Mouse (Mus musculus): ENCODE data around the gene Fndc3b. TPM values are rescaled to one million over a fixed set of nuclear protein-coding genes. Genes with fewer than 3 reads are reported as not detected.
A peak's percentile ranks its signal among the peaks of the same experiment; 100 is the strongest.

The Fndc3b gene
- polyA plus RNA-seq, 1 experiment from 2014 or later, result 12.3 TPM

- Histone ChIP-seq H3K4me2 (no peak overlapping the region), H3K4me3 (ENCODE audit: low read depth, low read length) (no peak overlapping the region), H3K27me3 (replicated peaks; ENCODE audit: control insufficient read depth, insufficient read depth, low read length) (no peaks in the 10 kb centered on the region), H3K4me1 (replicated peaks; ENCODE audit: control insufficient read depth, insufficient read depth, low read length) (no peaks in the 10 kb centered on the region), H3K36me3 (ENCODE audit: control insufficient read depth, insufficient read depth, low read length) (peaks cover 5% of the 10 kb centered on the region), H3K9me3 (ENCODE audit: control insufficient read depth, low read length) (no peaks in the 10 kb centered on the region), H3K9ac (ENCODE audit: low read depth, low read length) (no peak overlapping the region), H3K27ac (ENCODE audit: low read depth, low read length) (no peak overlapping the region)
- ATAC-seq (replicated peaks; ENCODE audit: low FRiP score) (no peak), DNase-seq (ENCODE audit: low spot score) (no peak)
- 78% methylated on average over 11 of the region's 11 CpGs for WGBS
These were observed 243.5 kb downstream of the Fndc3b start for GRCm38 (mm10) chr3:27467505-27468020.

GRCm38 (mm10) chr3:27466297-27466901 is 244.7 kb downstream of the Fndc3b start:
- Histone ChIP-seq H3K4me1 (replicated peaks; ENCODE audit: control insufficient read depth, insufficient read depth, low read length) (no peaks in the 10 kb centered on the region), H3K4me2 (no peak overlapping the region), H3K27ac (ENCODE audit: low read depth, low read length) (no peak overlapping the region), H3K4me3 (ENCODE audit: low read depth, low read length) (no peak overlapping the region), H3K9ac (ENCODE audit: low read depth, low read length) (no peak overlapping the region), H3K9me3 (ENCODE audit: control insufficient read depth, low read length) (no peaks in the 10 kb centered on the region), H3K36me3 (ENCODE audit: control insufficient read depth, insufficient read depth, low read length) (peaks cover 5% of the 10 kb centered on the region), H3K27me3 (replicated peaks; ENCODE audit: control insufficient read depth, insufficient read depth, low read length) (no peaks in the 10 kb centered on the region)
- no peak for ATAC-seq (replicated peaks; ENCODE audit: low FRiP score)
- WGBS, result 79% methylated on average over 7 of the region's 7 CpGs
- DNase-seq (ENCODE audit: low spot score), result no peak

- H3K9me3 ChIP-seq (ENCODE audit: control insufficient read depth, low read length), result no peaks in the 10 kb centered on the region
- no peaks in the 10 kb centered on the region for H3K27me3 ChIP-seq (replicated peaks; ENCODE audit: control insufficient read depth, insufficient read depth, low read length)
- DNase-seq (ENCODE audit: low spot score) (no peak), ATAC-seq (replicated peaks; ENCODE audit: low FRiP score) (no peak)
- no peak overlapping the region for H3K4me3 ChIP-seq (ENCODE audit: low read depth, low read length)
- no peak overlapping the region for H3K4me2 ChIP-seq
- 82% methylated on average over 7 of the region's 7 CpGs for WGBS
- H3K4me1 ChIP-seq (replicated peaks; ENCODE audit: control insufficient read depth, insufficient read depth, low read length), result no peaks in the 10 kb centered on the region
- H3K9ac ChIP-seq (ENCODE audit: low read depth, low read length), result no peak overlapping the region
- H3K27ac ChIP-seq (ENCODE audit: low read depth, low read length), result no peak overlapping the region
- peaks cover 5% of the 10 kb centered on the region for H3K36me3 ChIP-seq (ENCODE audit: control insufficient read depth, insufficient read depth, low read length)
These were observed 247.7 kb downstream of the Fndc3b start for GRCm38 (mm10) chr3:27463373-27463772.

- no peaks in the 10 kb centered on the region for H3K9me3 ChIP-seq (ENCODE audit: control insufficient read depth, low read length)
- no peak for DNase-seq (ENCODE audit: low spot score)
- no peaks in the 10 kb centered on the region for H3K27me3 ChIP-seq (replicated peaks; ENCODE audit: control insufficient read depth, insufficient read depth, low read length)
- no peak overlapping the region for H3K4me3 ChIP-seq (ENCODE audit: low read depth, low read length)
- H3K36me3 ChIP-seq (ENCODE audit: control insufficient read depth, insufficient read depth, low read length), result peaks cover 5% of the 10 kb centered on the region; the same call in 1 of the 2 replicates
- WGBS, result 86% methylated on average over 15 of the region's 15 CpGs
- no peak for ATAC-seq (replicated peaks; ENCODE audit: low FRiP score)
- no peak overlapping the region for H3K4me2 ChIP-seq
- H3K9ac ChIP-seq (ENCODE audit: low read depth, low read length), result no peak overlapping the region
- no peak overlapping the region for H3K27ac ChIP-seq (ENCODE audit: low read depth, low read length)
- no peaks in the 10 kb centered on the region for H3K4me1 ChIP-seq (replicated peaks; ENCODE audit: control insufficient read depth, insufficient read depth, low read length)
These were observed 248.2 kb downstream of the Fndc3b start for GRCm38 (mm10) chr3:27462934-27463333.

- ATAC-seq (replicated peaks; ENCODE audit: low FRiP score) (no peak), DNase-seq (ENCODE audit: low spot score) (no peak)
- H3K36me3 ChIP-seq (ENCODE audit: control insufficient read depth, insufficient read depth, low read length), result peaks cover 5% of the 10 kb centered on the region; the same call in 1 of the 2 replicates
- no peak overlapping the region for H3K4me2 ChIP-seq
- no peaks in the 10 kb centered on the region for H3K27me3 ChIP-seq (replicated peaks; ENCODE audit: control insufficient read depth, insufficient read depth, low read length)
- no peak overlapping the region for H3K4me3 ChIP-seq (ENCODE audit: low read depth, low read length)
- WGBS, result 92% methylated on average over 9 of the region's 9 CpGs
- H3K9me3 ChIP-seq (ENCODE audit: control insufficient read depth, low read length), result no peaks in the 10 kb centered on the region
- H3K4me1 ChIP-seq (replicated peaks; ENCODE audit: control insufficient read depth, insufficient read depth, low read length), result no peaks in the 10 kb centered on the region
- no peak overlapping the region for H3K27ac ChIP-seq (ENCODE audit: low read depth, low read length)
- no peak overlapping the region for H3K9ac ChIP-seq (ENCODE audit: low read depth, low read length)
These were observed 248.7 kb downstream of the Fndc3b start for GRCm38 (mm10) chr3:27462316-27462902.

GRCm38 (mm10) chr3:27461861-27462260 is 249.2 kb downstream of the Fndc3b start:
- DNase-seq (ENCODE audit: low spot score), result no peak
- Histone ChIP-seq H3K4me2 (no peak overlapping the region), H3K4me3 (ENCODE audit: low read depth, low read length) (no peak overlapping the region), H3K9ac (ENCODE audit: low read depth, low read length) (no peak overlapping the region), H3K4me1 (replicated peaks; ENCODE audit: control insufficient read depth, insufficient read depth, low read length) (no peaks in the 10 kb centered on the region), H3K27me3 (replicated peaks; ENCODE audit: control insufficient read depth, insufficient read depth, low read length) (no peaks in the 10 kb centered on the region), H3K9me3 (ENCODE audit: control insufficient read depth, low read length) (no peaks in the 10 kb centered on the region), H3K36me3 (ENCODE audit: control insufficient read depth, insufficient read depth, low read length) (peaks cover 5% of the 10 kb centered on the region; the same call in 1 of the 2 replicates), H3K27ac (ENCODE audit: low read depth, low read length) (no peak overlapping the region)
- ATAC-seq (replicated peaks; ENCODE audit: low FRiP score), result no peak
- WGBS, result 88% methylated on average over 7 of the region's 7 CpGs

GRCm38 (mm10) chr3:27461037-27461436 is 250.1 kb downstream of the Fndc3b start:
- peaks cover 7% of the 10 kb centered on the region; the same call in 1 of the 2 replicates for H3K36me3 ChIP-seq (ENCODE audit: control insufficient read depth, insufficient read depth, low read length)
- WGBS, result 69% methylated on average over 1 of the region's 1 CpGs
- H3K27me3 ChIP-seq (replicated peaks; ENCODE audit: control insufficient read depth, insufficient read depth, low read length), result no peaks in the 10 kb centered on the region
- no peak overlapping the region for H3K9ac ChIP-seq (ENCODE audit: low read depth, low read length)
- H3K4me3 ChIP-seq (ENCODE audit: low read depth, low read length), result no peak overlapping the region
- no peak overlapping the region for H3K4me2 ChIP-seq
- H3K4me1 ChIP-seq (replicated peaks; ENCODE audit: control insufficient read depth, insufficient read depth, low read length), result no peaks in the 10 kb centered on the region
- no peaks in the 10 kb centered on the region for H3K9me3 ChIP-seq (ENCODE audit: control insufficient read depth, low read length)
- no peak overlapping the region for H3K27ac ChIP-seq (ENCODE audit: low read depth, low read length)
- 0 out of 2 replicates have a peak, but pooled peaks have one; percentile 23 for ATAC-seq (replicated peaks; ENCODE audit: low FRiP score)
- peak; percentile 38 for DNase-seq (ENCODE audit: low spot score)

- Histone ChIP-seq H3K4me3 (ENCODE audit: low read depth, low read length) (no peak overlapping the region), H3K4me2 (no peak overlapping the region), H3K9ac (ENCODE audit: low read depth, low read length) (no peak overlapping the region), H3K36me3 (ENCODE audit: control insufficient read depth, insufficient read depth, low read length) (peaks cover 25% of the 10 kb centered on the region), H3K9me3 (ENCODE audit: control insufficient read depth, low read length) (no peaks in the 10 kb centered on the region), H3K27ac (ENCODE audit: low read depth, low read length) (no peak overlapping the region), H3K4me1 (replicated peaks; ENCODE audit: control insufficient read depth, insufficient read depth, low read length) (no peaks in the 10 kb centered on the region), H3K27me3 (replicated peaks; ENCODE audit: control insufficient read depth, insufficient read depth, low read length) (no peaks in the 10 kb centered on the region)
- WGBS, result 82% methylated on average over 9 of the region's 9 CpGs
- ATAC-seq (replicated peaks; ENCODE audit: low FRiP score), result no peak
- DNase-seq (ENCODE audit: low spot score), result no peak
These were observed 252.7 kb downstream of the Fndc3b start for GRCm38 (mm10) chr3:27458416-27458815.

- Histone ChIP-seq H3K4me3 (ENCODE audit: low read depth, low read length) (no peak overlapping the region), H3K4me1 (replicated peaks; ENCODE audit: control insufficient read depth, insufficient read depth, low read length) (no peaks in the 10 kb centered on the region), H3K4me2 (no peak overlapping the region), H3K9me3 (ENCODE audit: control insufficient read depth, low read length) (no peaks in the 10 kb centered on the region), H3K36me3 (ENCODE audit: control insufficient read depth, insufficient read depth, low read length) (peaks cover 29% of the 10 kb centered on the region), H3K9ac (ENCODE audit: low read depth, low read length) (no peak overlapping the region), H3K27me3 (replicated peaks; ENCODE audit: control insufficient read depth, insufficient read depth, low read length) (no peaks in the 10 kb centered on the region), H3K27ac (ENCODE audit: low read depth, low read length) (no peak overlapping the region)
- no peak for ATAC-seq (replicated peaks; ENCODE audit: low FRiP score)
- 72% methylated on average over 14 of the region's 14 CpGs for WGBS
- no peak for DNase-seq (ENCODE audit: low spot score)
These were observed 254.6 kb downstream of the Fndc3b start for GRCm38 (mm10) chr3:27456514-27456913.

All from liver, embryonic 11.5 days (tissue).